Mouse (Mus musculus) ES-E14 (cell line): ENCODE results near the gene Crybb1.

ENCODE experiments used
- CHD2 ChIP-seq: IDR thresholded peaks from 2 replicates; pipeline ENCODE4 v1.6.1; 2014; ENCODE audit warnings: mild to moderate bottlenecking, low read depth, low read length, inconsistent platforms
- HCFC1 ChIP-seq: IDR thresholded peaks from 2 replicates; pipeline ENCODE4 v1.6.1; 2012; ENCODE audit warnings: low read length, inconsistent platforms, borderline replicate concordance; ENCODE audit not compliant: insufficient read depth
- MAFK ChIP-seq: IDR thresholded peaks from 2 replicates; pipeline ENCODE4 v1.6.1; 2014; ENCODE audit warnings: mild to moderate bottlenecking, low read depth, low read length, inconsistent platforms; ENCODE audit not compliant: insufficient read depth
- ZC3H11A ChIP-seq: IDR thresholded peaks from 2 replicates; pipeline ENCODE4 v1.6.1; 2012; ENCODE audit warnings: low read depth, mild to moderate bottlenecking, inconsistent platforms, low read length, borderline replicate concordance
- ZNF384 ChIP-seq: IDR thresholded peaks from 2 replicates; pipeline ENCODE4 v1.6.1; 2012; ENCODE audit warnings: low read depth, low read length, inconsistent platforms

- no peak for TF ChIP-seq ZNF384
- no peak for TF ChIP-seq CHD2
- no peak for TF ChIP-seq MAFK
- 0 out of 2 replicates have a peak, but pooled peaks have one; percentile 14 for TF ChIP-seq ZC3H11A
- TF ChIP-seq HCFC1 = no peak
Observed at GRCm38 (mm10) chr5:112214419-112214818, 41.2 kb upstream of the Crybb1 start.
